Mouse (Mus musculus): ENCODE measurements around the gene Fam98c. TPM values are rescaled to one million over a fixed set of nuclear protein-coding genes. Genes with fewer than 3 reads are reported as not detected.
A peak's percentile ranks its signal among the peaks of the same experiment; 100 is the strongest.

The Fam98c gene
- polyA plus RNA-seq, 1 experiment: 76.2 TPM

- H3K4me3 ChIP-seq (replicated peaks; ENCODE audit: insufficient read depth, low read depth, low read length): no peak overlapping the region
- TF ChIP-seq CTCF (IDR thresholded peaks at IDR 0.05; ENCODE audit: borderline replicate concordance, insufficient read depth, low read depth, low read length): no peak
- no peak for TF ChIP-seq POLR2A (IDR thresholded peaks at IDR 0.05; ENCODE audit: borderline replicate concordance, insufficient read depth, low read length)
These were observed 16.5 kb upstream of the Fam98c start for GRCm38 (mm10) chr7:29172390-29173016.

GRCm38 (mm10) chr7:29171562-29172097, 15.6 kb upstream of the Fam98c start:
- peaks cover 11% of the 10 kb centered on the region; the same call in 1 of the 2 replicates for H3K4me1 ChIP-seq (ENCODE audit: control insufficient read depth, insufficient read depth, low read length)
- TF ChIP-seq CTCF (IDR thresholded peaks at IDR 0.05; ENCODE audit: borderline replicate concordance, insufficient read depth, low read depth, low read length): no peak
- no peak for TF ChIP-seq POLR2A (IDR thresholded peaks at IDR 0.05; ENCODE audit: borderline replicate concordance, insufficient read depth, low read length)
- H3K27me3 ChIP-seq (ENCODE audit: control insufficient read depth, insufficient read depth, low read length): no peaks in the 10 kb centered on the region
- no peak for DNase-seq
- H3K27ac ChIP-seq (ENCODE audit: insufficient read depth, low read length): no peak overlapping the region
- WGBS: 7% methylated on average over 34 of the region's 34 CpGs
- no peak overlapping the region for H3K4me3 ChIP-seq (replicated peaks; ENCODE audit: insufficient read depth, low read depth, low read length)

More at GRCm38 (mm10) chr7:29172390-29173016, 16.5 kb upstream of the Fam98c start:
- no peak for DNase-seq
- no peak overlapping the region for H3K27ac ChIP-seq (ENCODE audit: insufficient read depth, low read length)
- no peaks in the 10 kb centered on the region for H3K27me3 ChIP-seq (ENCODE audit: control insufficient read depth, insufficient read depth, low read length)
- H3K4me1 ChIP-seq (ENCODE audit: control insufficient read depth, insufficient read depth, low read length): peaks cover 11% of the 10 kb centered on the region; the same call in 1 of the 2 replicates
- WGBS: 42% methylated on average over 32 of the region's 32 CpGs

- WGBS: 2% methylated on average over 43 of the region's 43 CpGs
- TF ChIP-seq POLR2A (IDR thresholded peaks at IDR 0.05; ENCODE audit: borderline replicate concordance, insufficient read depth, low read length) (no peak), CTCF (IDR thresholded peaks at IDR 0.05; ENCODE audit: borderline replicate concordance, insufficient read depth, low read depth, low read length) (no peak)
- Histone ChIP-seq H3K27ac (ENCODE audit: insufficient read depth, low read length) (no peak overlapping the region), H3K27me3 (ENCODE audit: control insufficient read depth, insufficient read depth, low read length) (no peaks in the 10 kb centered on the region), H3K4me3 (replicated peaks; ENCODE audit: insufficient read depth, low read depth, low read length) (peak overlapping the region; percentile 90), H3K4me1 (ENCODE audit: control insufficient read depth, insufficient read depth, low read length) (peaks cover 11% of the 10 kb centered on the region; the same call in 1 of the 2 replicates)
- no peak for DNase-seq
These were observed 14.9 kb upstream of the Fam98c start for GRCm38 (mm10) chr7:29170755-29171561.

- Histone ChIP-seq H3K27ac (ENCODE audit: insufficient read depth, low read length) (no peak within 1 kb of the TSS), H3K4me1 (ENCODE audit: control insufficient read depth, insufficient read depth, low read length) (peaks cover 11% of the 10 kb centered on the region; the same call in 1 of the 2 replicates), H3K27me3 (ENCODE audit: control insufficient read depth, insufficient read depth, low read length) (no peaks in the 10 kb centered on the region), H3K4me3 (replicated peaks; ENCODE audit: insufficient read depth, low read depth, low read length) (peak within 1 kb of the TSS; percentile 90)
- 2% methylated on average over 30 of the region's 30 CpGs for WGBS
- TF ChIP-seq POLR2A (IDR thresholded peaks at IDR 0.05; ENCODE audit: borderline replicate concordance, insufficient read depth, low read length) (no peak), CTCF (IDR thresholded peaks at IDR 0.05; ENCODE audit: borderline replicate concordance, insufficient read depth, low read depth, low read length) (no peak)
- DNase-seq: peak; percentile 62 to 68
These were observed 14.2 kb upstream of the Fam98c start, which contains the start of the genes Ggn and Spred3 for GRCm38 (mm10) chr7:29170066-29170754. TSS of gene Ggn (plus strand) at chr7:29170210. TSS of gene Spred3 (minus strand) at chr7:29170411.

GRCm38 (mm10) chr7:29169231-29170065, 13.4 kb upstream of the Fam98c start:
- peak overlapping the region; percentile 90 for H3K4me3 ChIP-seq (replicated peaks; ENCODE audit: insufficient read depth, low read depth, low read length)
- TF ChIP-seq CTCF (IDR thresholded peaks at IDR 0.05; ENCODE audit: borderline replicate concordance, insufficient read depth, low read depth, low read length) (no peak), POLR2A (IDR thresholded peaks at IDR 0.05; ENCODE audit: borderline replicate concordance, insufficient read depth, low read length) (0 out of 2 replicates have a peak, but pooled peaks have one; percentile 11)
- under 1% methylated on average over 38 of the region's 39 CpGs for WGBS
- DNase-seq: peak; percentile 88
- H3K27ac ChIP-seq (ENCODE audit: insufficient read depth, low read length): no peak overlapping the region
- peaks cover 11% of the 10 kb centered on the region; the same call in 1 of the 2 replicates for H3K4me1 ChIP-seq (ENCODE audit: control insufficient read depth, insufficient read depth, low read length)
- no peaks in the 10 kb centered on the region for H3K27me3 ChIP-seq (ENCODE audit: control insufficient read depth, insufficient read depth, low read length)

GRCm38 (mm10) chr7:29168791-29169230, 12.8 kb upstream of the Fam98c start:
- WGBS: under 1% methylated on average over 14 of the region's 14 CpGs
- TF ChIP-seq POLR2A (IDR thresholded peaks at IDR 0.05; ENCODE audit: borderline replicate concordance, insufficient read depth, low read length) (no peak), CTCF (IDR thresholded peaks at IDR 0.05; ENCODE audit: borderline replicate concordance, insufficient read depth, low read depth, low read length) (no peak)
- peak in 1 of 2 experiments; percentile 41 for DNase-seq

More at GRCm38 (mm10) chr7:29168791-29169230, 12.8 kb upstream of the Fam98c start:
- Histone ChIP-seq H3K27ac (ENCODE audit: insufficient read depth, low read length) (no peak overlapping the region; the same call in 1 of the 2 replicates), H3K4me3 (replicated peaks; ENCODE audit: insufficient read depth, low read depth, low read length) (peak overlapping the region; percentile 90), H3K27me3 (ENCODE audit: control insufficient read depth, insufficient read depth, low read length) (no peaks in the 10 kb centered on the region), H3K4me1 (ENCODE audit: control insufficient read depth, insufficient read depth, low read length) (peaks cover 11% of the 10 kb centered on the region; the same call in 1 of the 2 replicates)

Data from cerebellum, adult 2 months (tissue).